Mouse (Mus musculus) limb, embryonic 15.5 days (tissue): ENCODE measurements around the gene Mdm2. TPM values are rescaled to one million over a fixed set of nuclear protein-coding genes. Genes with fewer than 3 reads are reported as not detected.

Experiments used
- ATAC-seq: fragments of 200-750 bp; cut with Nextera tagmentation; 2 replicates; pipeline ENCODE4 v1.8.0; 2017; ENCODE audit warnings: low read depth, moderate TSS enrichment; ENCODE audit not compliant: insufficient number of reproducible peaks, low FRiP score, low TSS enrichment
- H3K27ac ChIP-seq: fragments of 300-500 bp; sonication (generic); 2 replicates; pipeline ENCODE4 v1.5.1; 2015; ENCODE audit warnings: moderate library complexity, mild to moderate bottlenecking, inconsistent platforms
- H3K27me3 ChIP-seq: fragments of 300-500 bp; sonication (generic); 2 replicates; pipeline ENCODE4 v1.6.1; 2015; ENCODE audit warnings: inconsistent platforms
- H3K36me3 ChIP-seq: fragments of 300-500 bp; sonication (generic); 2 replicates; pipeline ENCODE4 v1.6.1; 2015; ENCODE audit warnings: inconsistent platforms
- H3K4me1 ChIP-seq: fragments of 300-500 bp; sonication (generic); 2 replicates; pipeline ENCODE4 v1.6.1; 2015; ENCODE audit warnings: inconsistent platforms
- H3K4me2 ChIP-seq: fragments of 300-500 bp; sonication (generic); 2 replicates; pipeline ENCODE4 v1.6.1; 2015; ENCODE audit warnings: mild to moderate bottlenecking, inconsistent platforms
- H3K4me3 ChIP-seq: fragments of 300-500 bp; sonication (generic); 2 replicates; pipeline ENCODE4 v1.5.1; 2015; ENCODE audit warnings: mild to moderate bottlenecking, inconsistent platforms
- H3K9ac ChIP-seq: fragments of 300-500 bp; sonication (generic); 2 replicates; pipeline ENCODE4 v1.6.1; 2015; ENCODE audit warnings: inconsistent platforms
- H3K9me3 ChIP-seq: fragments of 300-500 bp; sonication (generic); 2 replicates; pipeline ENCODE4 v1.6.1; 2016; ENCODE audit warnings: inconsistent platforms
- WGBS: fragments of 180-500 bp; shearing (Covaris S2); methylation state at CpG from one replicate; pipeline ENCODE4 v1.1.7; 2015; 5-methylcytosine and 5-hydroxymethylcytosine counted together
- polyA plus RNA-seq: library from polyadenylated mRNA; unstranded; fragments of >200 nt; fragmentation: Nextera tagmentation; extraction: Ambion mirVana; gene quantifications from 2 replicates; pipeline ENCODE4 v1.2.1, GENCODE M21; 2015

The Mdm2 gene
- polyA plus RNA-seq, 1 experiment from 2014 or later = 40.2 TPM

DNA sequence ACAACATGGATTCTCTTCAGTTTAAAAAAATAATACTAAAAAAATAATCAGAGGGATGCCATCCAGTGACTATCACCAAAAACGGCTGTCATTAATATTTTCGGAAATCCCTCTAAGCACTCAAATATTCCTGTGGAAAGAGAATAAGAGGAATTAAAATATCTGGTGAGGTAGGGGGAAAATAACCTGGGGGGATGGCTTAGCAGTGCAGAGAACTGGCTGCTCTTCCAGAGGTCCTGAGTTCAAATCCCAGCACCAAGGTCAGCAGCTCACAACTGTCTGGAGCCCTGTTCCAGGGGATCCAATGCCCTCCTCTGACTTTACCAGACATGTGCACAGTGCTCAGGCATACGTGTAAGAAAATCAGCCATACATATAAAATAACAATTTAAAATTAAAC, 44.2 kb downstream of the Mdm2 start:
- H3K36me3 ChIP-seq = no peaks in the 10 kb centered on the region
- no peak overlapping the region for H3K27ac ChIP-seq
- no peak overlapping the region for H3K4me2 ChIP-seq
- WGBS = 82% methylated on average over 3 of the region's 3 CpGs
- H3K4me1 ChIP-seq = peaks cover 32% of the 10 kb centered on the region
- no peak for ATAC-seq
- H3K9me3 ChIP-seq = no peaks in the 10 kb centered on the region
- no peak overlapping the region for H3K9ac ChIP-seq
- no peak overlapping the region for H3K4me3 ChIP-seq
- H3K27me3 ChIP-seq = no peaks in the 10 kb centered on the region

DNA sequence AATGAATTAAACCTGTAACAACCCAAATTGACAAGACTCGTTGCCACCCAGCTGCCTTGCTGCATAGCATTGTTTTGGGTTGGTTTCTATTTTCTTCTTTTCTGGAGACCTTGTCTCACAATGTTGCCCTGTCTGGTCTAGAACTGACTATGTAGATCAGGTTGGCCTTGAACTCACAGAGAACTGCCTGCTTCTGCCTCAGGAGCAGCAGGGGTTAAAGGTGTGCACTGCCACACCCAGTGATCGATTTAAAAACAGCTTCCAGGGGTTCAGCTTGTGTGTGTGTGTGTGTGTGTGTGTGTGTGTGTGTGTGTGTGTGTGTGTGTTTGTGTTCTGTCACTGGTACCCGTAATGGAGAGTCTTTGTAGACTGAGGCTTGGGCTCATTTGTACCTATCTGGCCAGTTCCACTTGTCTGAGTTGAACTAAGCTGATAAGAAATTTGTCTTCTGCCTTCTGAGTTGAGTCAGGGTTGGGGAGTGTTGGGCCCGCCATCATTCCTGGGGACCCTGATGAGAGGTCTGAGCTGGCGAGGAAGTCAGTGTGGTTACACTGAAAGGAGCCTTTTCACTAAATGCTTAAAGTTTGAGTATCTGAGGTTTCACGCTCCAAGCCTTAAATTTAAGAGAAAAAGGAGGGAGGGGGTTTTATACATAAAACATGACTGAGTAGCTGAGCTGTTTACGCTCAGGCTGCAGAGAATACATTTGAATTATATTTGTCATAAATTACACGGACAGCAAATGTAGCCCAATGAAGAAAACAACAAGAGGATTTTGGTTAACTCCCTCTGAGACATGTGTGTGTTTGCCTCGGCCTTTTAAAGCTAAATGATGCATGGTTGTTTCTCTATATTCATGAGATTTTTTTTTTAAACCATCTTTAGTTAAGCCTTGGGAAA, 44.9 kb downstream of the Mdm2 start:
- 63% methylated on average over 9 of the region's 9 CpGs for WGBS
- no peak for ATAC-seq
- Histone ChIP-seq H3K27me3 (no peaks in the 10 kb centered on the region), H3K9ac (no peak overlapping the region), H3K4me2 (no peak overlapping the region), H3K9me3 (no peaks in the 10 kb centered on the region), H3K36me3 (no peaks in the 10 kb centered on the region), H3K4me3 (no peak overlapping the region), H3K27ac (no peak overlapping the region), H3K4me1 (peaks cover 32% of the 10 kb centered on the region)

- no peaks in the 10 kb centered on the region for H3K9me3 ChIP-seq
- no peaks in the 10 kb centered on the region for H3K36me3 ChIP-seq
- H3K27me3 ChIP-seq = no peaks in the 10 kb centered on the region
- no peak overlapping the region for H3K4me3 ChIP-seq
- H3K9ac ChIP-seq = no peak overlapping the region
- H3K27ac ChIP-seq = no peak overlapping the region
- no peak overlapping the region for H3K4me2 ChIP-seq
- ATAC-seq = no peak
- peaks cover 25% of the 10 kb centered on the region for H3K4me1 ChIP-seq
Measured at GRCm38 (mm10) chr10:117664926-117665209, 45.7 kb downstream of the Mdm2 start.

- ATAC-seq = no peak
- H3K4me1 ChIP-seq = peaks cover 22% of the 10 kb centered on the region
- H3K36me3 ChIP-seq = no peaks in the 10 kb centered on the region
- H3K27me3 ChIP-seq = no peaks in the 10 kb centered on the region
- H3K27ac ChIP-seq = peak overlapping the region; percentile 57; the same call in 1 of the 2 replicates
- H3K4me2 ChIP-seq = peak overlapping the region; percentile 30
- H3K9me3 ChIP-seq = no peaks in the 10 kb centered on the region
- H3K4me3 ChIP-seq = peak overlapping the region; percentile 9; the same call in 1 of the 2 replicates
- 51% methylated on average over 14 of the region's 14 CpGs for WGBS
- H3K9ac ChIP-seq = no peak overlapping the region
Measured at GRCm38 (mm10) chr10:117664208-117664925, 46.2 kb downstream of the Mdm2 start.

DNA sequence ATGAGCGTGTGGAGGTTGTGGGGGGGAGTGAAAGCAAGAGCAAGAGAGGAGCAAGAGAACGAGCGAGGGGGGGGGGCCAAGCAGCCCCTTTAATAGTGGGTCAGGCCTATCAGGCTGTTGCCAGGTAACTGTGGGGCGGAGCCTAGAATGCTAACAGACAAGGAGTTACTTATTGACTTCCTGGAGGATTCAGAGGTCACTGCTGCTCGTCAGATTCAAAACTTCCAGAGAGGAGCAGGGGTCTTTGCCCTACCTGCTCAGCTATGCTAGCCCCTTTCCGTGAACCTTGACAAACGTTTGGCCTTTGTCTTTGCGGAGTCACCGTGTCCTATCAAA, 46.7 kb downstream of the Mdm2 start:
- H3K4me3 ChIP-seq = peak overlapping the region; percentile 9; the same call in 1 of the 2 replicates
- peak overlapping the region; percentile 57; the same call in 1 of the 2 replicates for H3K27ac ChIP-seq
- no peaks in the 10 kb centered on the region for H3K27me3 ChIP-seq
- no peaks in the 10 kb centered on the region for H3K36me3 ChIP-seq
- peak overlapping the region; percentile 30 for H3K4me2 ChIP-seq
- no peaks in the 10 kb centered on the region for H3K9me3 ChIP-seq
- WGBS = 21% methylated on average over 9 of the region's 9 CpGs
- H3K9ac ChIP-seq = no peak overlapping the region
- H3K4me1 ChIP-seq = peaks cover 17% of the 10 kb centered on the region
- ATAC-seq = no peak

DNA sequence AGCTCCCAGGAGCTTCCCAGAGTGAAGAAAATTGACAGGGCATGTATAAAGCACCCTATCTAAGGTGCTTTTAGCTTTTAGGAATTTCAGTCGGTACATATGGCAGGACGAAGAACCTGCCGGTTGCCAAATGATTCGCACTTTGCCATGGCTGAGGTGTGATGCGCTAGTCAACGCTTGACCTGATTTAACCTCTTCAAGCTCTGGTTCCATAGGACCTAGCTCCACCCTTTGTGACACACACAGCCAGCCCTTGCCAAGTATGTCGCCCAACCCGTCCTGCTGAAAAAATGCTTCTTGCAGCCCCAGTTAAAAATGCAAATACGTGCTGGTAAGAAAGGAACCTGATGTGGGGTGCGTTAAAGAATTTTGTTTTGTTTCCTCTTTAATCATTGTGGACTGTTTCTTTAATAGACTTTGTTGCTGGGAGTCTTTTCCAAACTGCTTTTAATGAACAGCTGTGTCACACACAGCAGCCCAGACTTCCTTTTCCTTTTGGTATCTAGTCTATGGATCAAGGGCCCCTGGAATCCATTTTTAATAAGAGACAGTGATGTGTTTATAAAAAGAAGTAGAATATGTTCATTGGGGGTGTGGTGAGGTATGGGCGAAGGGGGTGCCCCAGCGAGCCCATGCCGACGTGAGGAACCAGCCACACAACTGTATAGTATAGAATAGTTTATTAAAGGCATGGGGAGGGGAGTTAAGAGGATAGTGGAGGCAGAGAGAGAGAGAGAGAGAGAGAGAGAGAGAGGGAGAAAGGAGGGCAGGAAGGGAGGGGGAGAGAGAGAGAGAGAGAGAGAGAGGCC, 47.3 kb downstream of the Mdm2 start:
- ATAC-seq = 0 out of 2 replicates have a peak, but pooled peaks have one; percentile 10
- Histone ChIP-seq H3K36me3 (no peaks in the 10 kb centered on the region), H3K9me3 (no peaks in the 10 kb centered on the region), H3K4me3 (no peak overlapping the region), H3K27me3 (no peaks in the 10 kb centered on the region), H3K4me2 (peak overlapping the region; percentile 30), H3K4me1 (peaks cover 14% of the 10 kb centered on the region), H3K9ac (no peak overlapping the region), H3K27ac (0 out of 2 replicates have a peak overlapping the region, but pooled peaks have one; percentile 61)
- WGBS = 50% methylated on average over 14 of the region's 14 CpGs

DNA sequence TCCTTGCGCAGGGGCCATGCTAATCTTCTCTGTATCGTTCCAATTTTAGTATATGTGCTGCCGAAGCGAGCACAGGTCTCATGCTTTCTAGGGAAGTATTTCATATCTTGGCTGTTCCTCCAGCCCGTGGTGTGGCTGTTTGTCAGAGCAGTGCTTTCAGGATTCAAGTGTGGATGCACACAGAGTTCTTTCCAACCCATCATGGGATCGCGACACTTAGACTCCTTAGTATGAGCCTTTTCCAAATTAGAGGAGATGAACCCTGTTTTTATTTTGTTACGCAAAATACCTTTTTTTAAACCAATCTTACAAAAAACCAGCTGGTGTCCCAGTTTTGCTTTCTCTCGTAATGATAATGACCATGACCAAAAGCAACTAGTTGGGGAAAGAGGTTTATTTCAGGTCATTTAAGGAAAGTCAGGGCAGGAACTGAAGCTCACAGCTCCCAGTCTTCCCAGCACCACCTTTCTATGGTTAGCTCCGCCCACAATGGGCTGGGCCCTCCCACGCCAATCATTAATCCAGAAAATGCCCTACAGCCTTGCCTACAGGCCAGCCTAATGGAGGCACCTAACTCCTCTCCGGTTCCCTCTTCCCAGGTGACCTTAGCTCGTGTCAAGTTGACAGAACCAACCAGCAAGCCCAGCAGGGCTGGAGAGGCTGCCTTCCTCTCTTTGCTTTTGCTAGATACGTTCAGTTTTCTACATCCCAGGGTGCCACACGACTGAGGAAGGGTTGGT, 48.1 kb downstream of the Mdm2 start:
- Histone ChIP-seq H3K27ac (0 out of 2 replicates have a peak overlapping the region, but pooled peaks have one; percentile 61), H3K27me3 (no peaks in the 10 kb centered on the region), H3K4me1 (peaks cover 14% of the 10 kb centered on the region), H3K4me3 (no peak overlapping the region), H3K9ac (no peak overlapping the region), H3K36me3 (no peaks in the 10 kb centered on the region), H3K4me2 (no peak overlapping the region), H3K9me3 (no peaks in the 10 kb centered on the region)
- WGBS = 80% methylated on average over 15 of the region's 15 CpGs
- 0 out of 2 replicates have a peak, but pooled peaks have one; percentile 30 for ATAC-seq

DNA sequence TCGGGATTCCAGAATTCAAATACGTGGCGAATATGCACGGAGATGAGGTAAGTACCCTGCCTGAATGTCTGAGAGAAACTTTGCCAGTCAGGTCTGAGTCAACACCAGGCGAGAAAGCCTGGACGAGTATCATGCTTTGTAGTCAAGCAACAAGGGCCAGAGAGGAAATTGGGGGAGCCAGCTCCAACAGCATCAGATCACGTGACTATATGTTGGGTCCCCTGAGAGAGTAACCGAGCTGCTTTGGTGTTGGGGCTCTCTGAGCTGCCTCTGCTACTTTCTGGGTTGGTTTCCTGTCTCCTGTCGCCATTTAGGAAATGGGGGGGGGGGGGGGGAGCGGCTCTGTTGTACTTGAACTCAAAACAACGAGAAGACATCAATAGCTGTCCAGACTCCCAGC, 50.7 kb downstream of the Mdm2 start:
- 40% methylated on average over 11 of the region's 11 CpGs for WGBS
- ATAC-seq = no peak; the same call in 1 of the 2 replicates
- Histone ChIP-seq H3K27me3 (no peaks in the 10 kb centered on the region), H3K27ac (peak overlapping the region; percentile 47; the same call in 1 of the 2 replicates), H3K4me3 (no peak overlapping the region), H3K9me3 (no peaks in the 10 kb centered on the region), H3K4me1 (peaks cover 12% of the 10 kb centered on the region), H3K36me3 (no peaks in the 10 kb centered on the region), H3K4me2 (no peak overlapping the region), H3K9ac (no peak overlapping the region)

GRCm38 (mm10) chr10:117659430-117659813, 51.1 kb downstream of the Mdm2 start:
- WGBS = 49% methylated on average over 11 of the region's 11 CpGs
- no peak overlapping the region for H3K4me2 ChIP-seq

DNA sequence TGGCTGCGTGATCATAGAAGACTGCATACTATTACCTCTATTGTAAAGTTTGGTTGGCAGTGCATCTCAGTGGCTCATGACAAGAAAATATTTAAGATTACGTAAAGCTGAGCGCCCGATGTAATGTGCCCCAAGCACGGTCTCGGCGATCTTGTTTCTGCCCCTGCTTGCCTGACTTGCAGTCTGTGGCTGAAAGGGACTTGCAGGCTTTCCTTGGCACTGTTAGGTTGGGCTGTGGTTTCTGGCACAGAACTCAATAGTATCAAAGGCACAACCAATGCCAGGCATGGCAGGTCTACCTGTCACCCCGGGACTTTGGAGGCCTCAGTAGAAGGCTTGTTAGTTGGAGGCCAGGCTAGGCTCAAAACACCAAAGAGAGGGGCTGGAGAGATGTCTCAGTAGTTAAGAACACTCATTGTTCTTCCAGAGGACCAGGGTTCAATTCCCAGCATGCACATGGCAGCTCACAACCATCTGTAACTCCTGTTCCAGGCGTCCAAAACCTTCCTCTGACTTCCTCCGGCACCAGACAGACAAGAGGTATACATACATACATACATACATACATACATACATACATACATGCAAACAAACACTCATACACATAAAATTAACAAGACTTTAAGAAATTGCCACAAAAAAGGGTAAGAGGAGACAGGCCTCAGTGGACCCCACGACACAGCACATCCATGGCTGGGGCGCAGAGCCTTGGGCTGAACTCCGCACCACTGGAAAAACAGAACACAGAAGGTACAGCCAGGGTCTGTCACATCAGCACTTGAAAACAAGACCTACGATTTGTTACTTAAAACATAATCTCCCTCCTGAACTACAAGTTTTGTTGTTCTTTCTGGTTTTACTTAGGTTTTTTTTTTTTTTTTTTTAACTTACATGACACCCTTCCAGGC, 51.8 kb downstream of the Mdm2 start:
- Histone ChIP-seq H3K4me3 (no peak overlapping the region), H3K4me2 (no peak overlapping the region), H3K27ac (no peak overlapping the region), H3K27me3 (no peaks in the 10 kb centered on the region), H3K4me1 (peaks cover 7% of the 10 kb centered on the region), H3K36me3 (no peaks in the 10 kb centered on the region), H3K9me3 (no peaks in the 10 kb centered on the region), H3K9ac (no peak overlapping the region)
- WGBS = 73% methylated on average over 14 of the region's 14 CpGs
- no peak for ATAC-seq

More at GRCm38 (mm10) chr10:117659430-117659813, 51.1 kb downstream of the Mdm2 start:
- no peak overlapping the region for H3K9ac ChIP-seq
- peaks cover 11% of the 10 kb centered on the region for H3K4me1 ChIP-seq
- H3K27me3 ChIP-seq = no peaks in the 10 kb centered on the region
- H3K36me3 ChIP-seq = no peaks in the 10 kb centered on the region
- H3K27ac ChIP-seq = peak overlapping the region; percentile 47; the same call in 1 of the 2 replicates
- no peak overlapping the region for H3K4me3 ChIP-seq
- ATAC-seq = no peak
- no peaks in the 10 kb centered on the region for H3K9me3 ChIP-seq
